22 mouse cellular contexts compared by ENCODE assay signal in genomic region chr4:102887770-102888689, GRCm38 (mm10).
DNase-seq lines count a peak whose midpoint lies in the region; ATAC-seq and TF ChIP-seq lines count a peak whose summit lies in the region.
"Had no signal": no experiment of that assay in that cellular context is flagged by ENCODE, and none has a peak within 500 bp of the region (broad histone marks: within the 10 kb centered on the region; RNA-seq: fewer than 3 reads in every experiment).

No protein-coding gene starts in this region.

- no peak overlapping the region for H3K9ac ChIP-seq in hindbrain, embryonic 12.5 days
- H3K9ac ChIP-seq: embryonic facial prominence, embryonic 13.5 days; hindbrain, embryonic 15.5 days; limb, embryonic 15.5 days; midbrain, embryonic 13.5 days; stomach, embryonic 15.5 days had no signal

- peaks cover 2% of the 10 kb centered on the region; the same call in 1 of the 2 replicates for H3K36me3 ChIP-seq in hindbrain, embryonic 12.5 days
- H3K36me3 ChIP-seq: embryonic facial prominence, embryonic 13.5 days; limb, embryonic 15.5 days; stomach, embryonic 15.5 days had no signal

- no peaks in the 10 kb centered on the region for H3K9me3 ChIP-seq in hindbrain, embryonic 12.5 days (replicated peaks)
- H3K9me3 ChIP-seq: embryonic facial prominence, embryonic 13.5 days; hindbrain, embryonic 15.5 days; limb, embryonic 15.5 days; midbrain, embryonic 13.5 days; stomach, embryonic 15.5 days had no signal

- no peaks in the 10 kb centered on the region for H3K4me1 ChIP-seq in hindbrain, embryonic 12.5 days
- H3K4me1 ChIP-seq: embryonic facial prominence, embryonic 13.5 days; hindbrain, embryonic 15.5 days; limb, embryonic 15.5 days; midbrain, embryonic 13.5 days; stomach, embryonic 15.5 days had no signal

- no peaks in the 10 kb centered on the region for H3K27me3 ChIP-seq in hindbrain, embryonic 12.5 days
- H3K27me3 ChIP-seq: embryonic facial prominence, embryonic 13.5 days; hindbrain, embryonic 15.5 days; limb, embryonic 15.5 days; midbrain, embryonic 13.5 days; stomach, embryonic 15.5 days had no signal

- H3K27ac ChIP-seq in gastrocnemius, adult 2 months = no peak overlapping the region
- no peak overlapping the region for H3K27ac ChIP-seq in hindbrain, embryonic 12.5 days
- H3K27ac ChIP-seq: embryonic facial prominence, embryonic 13.5 days; hindbrain, embryonic 15.5 days; limb, embryonic 15.5 days; midbrain, embryonic 13.5 days; stomach, embryonic 15.5 days had no signal

- no peak overlapping the region for H3K4me3 ChIP-seq in gastrocnemius, adult 2 months
- H3K4me3 ChIP-seq in hindbrain, embryonic 12.5 days = no peak overlapping the region
- H3K4me3 ChIP-seq: embryonic facial prominence, embryonic 13.5 days; hindbrain, embryonic 15.5 days; limb, embryonic 15.5 days; midbrain, embryonic 13.5 days; myocyte; stomach, embryonic 15.5 days had no signal

- ATAC-seq in hindbrain, embryonic 12.5 days (ENCODE audit: low FRiP score) = no peak
- ATAC-seq: midbrain, embryonic 13.5 days had no signal

- H3K4me2 ChIP-seq in hindbrain, embryonic 12.5 days (replicated peaks) = no peak overlapping the region
- H3K4me2 ChIP-seq: embryonic facial prominence, embryonic 13.5 days; hindbrain, embryonic 15.5 days; limb, embryonic 15.5 days; midbrain, embryonic 13.5 days; stomach, embryonic 15.5 days had no signal

- intact Hi-C loops in left cerebral cortex, postnatal 36 days (cut with DNase I) = loop anchor here (5.0 kb wide), 1 partner anchor 126 kb away; no protein-coding TSS in a partner anchor
- intact Hi-C loops in gastrocnemius, adult 2 months (cut with DNase I) = no loop called here

- 87% methylated on average over 14 of the region's 14 CpGs for WGBS in hindbrain, embryonic 12.5 days

- peak; percentile 86 for DNase-seq in right cerebral cortex, adult 18-20 months
- DNase-seq in right cerebral cortex, postnatal 4 days = no peak
- DNase-seq in layer of hippocampus, postnatal 14 days (ENCODE audit: low spot score in 2 of 2) = peak; percentile 44 to 79
- DNase-seq in left cerebral cortex, postnatal 36 days (ENCODE audit: low spot score in 2 of 2) = peak; percentile 66 to 82
- no peak for DNase-seq in kidney, adult 18-20 months
- no peak for DNase-seq in gastrocnemius, adult 2 months
- DNase-seq in retina, embryonic 14.5 days (ENCODE audit: low spot score) = no peak
- DNase-seq: adrenal gland, postnatal 36 days; gastrocnemius, postnatal 14 days; heart, postnatal 10 days; kidney, adult 11 months; kidney, postnatal 36 days; lung, adult 18-20 months; lung, postnatal 36 days; thymus, postnatal 14 days had no signal

- no peak for TF ChIP-seq CTCF in gastrocnemius, adult 2 months (IDR thresholded peaks at IDR 0.05)

Comparison
In these comparisons a context has a peak if more than half of its experiments do, and no peak if none do; other contexts are left out.
1. DNase-seq: peak in right cerebral cortex, adult 18-20 months (single experiment), layer of hippocampus, postnatal 14 days (2 of 2) and left cerebral cortex, postnatal 36 days (2 of 2); none in right cerebral cortex, postnatal 4 days (single experiment), kidney, adult 18-20 months (single experiment), gastrocnemius, adult 2 months (single experiment) and retina, embryonic 14.5 days (single experiment).